Mouse (Mus musculus): Measurements from ENCODE around the gene Ccdc137. TPM values are rescaled to one million over a fixed set of nuclear protein-coding genes. Genes with fewer than 3 reads are reported as not detected.

The Ccdc137 gene
- polyA plus RNA-seq, 1 experiment from 2014 or later: 32.6 TPM

- no peak overlapping the region for H3K4me3 ChIP-seq (ENCODE audit: low read depth, low read length)
These were observed 41.0 kb downstream of the Ccdc137 start for GRCm38 (mm10) chr11:120498891-120499290.

GRCm38 (mm10) chr11:120499894-120500293, 42.0 kb downstream of the Ccdc137 start:
- DNase-seq (ENCODE audit: low spot score): no peak

More at GRCm38 (mm10) chr11:120498891-120499290, 41.0 kb downstream of the Ccdc137 start:
- 86% methylated on average over 5 of the region's 5 CpGs for WGBS
- no peak overlapping the region for H3K9ac ChIP-seq (ENCODE audit: low read length)
- no peaks in the 10 kb centered on the region for H3K27me3 ChIP-seq (ENCODE audit: control insufficient read depth, insufficient read depth, low read length)
- H3K4me2 ChIP-seq (ENCODE audit: low read depth, severe bottlenecking): no peak overlapping the region
- no peaks in the 10 kb centered on the region for H3K4me1 ChIP-seq (ENCODE audit: control insufficient read depth, insufficient read depth, low read length)
- H3K27ac ChIP-seq (replicated peaks; ENCODE audit: low read depth, low read length): no peak overlapping the region
- DNase-seq (ENCODE audit: low spot score) (no peak), ATAC-seq (ENCODE audit: insufficient number of reproducible peaks, low FRiP score, low TSS enrichment, low read depth) (no peak)
- no peaks in the 10 kb centered on the region for H3K9me3 ChIP-seq (ENCODE audit: control insufficient read depth, low read length)
- peaks cover 23% of the 10 kb centered on the region; the same call in 1 of the 2 replicates for H3K36me3 ChIP-seq (ENCODE audit: control insufficient read depth, insufficient read depth, low read length)

DNA sequence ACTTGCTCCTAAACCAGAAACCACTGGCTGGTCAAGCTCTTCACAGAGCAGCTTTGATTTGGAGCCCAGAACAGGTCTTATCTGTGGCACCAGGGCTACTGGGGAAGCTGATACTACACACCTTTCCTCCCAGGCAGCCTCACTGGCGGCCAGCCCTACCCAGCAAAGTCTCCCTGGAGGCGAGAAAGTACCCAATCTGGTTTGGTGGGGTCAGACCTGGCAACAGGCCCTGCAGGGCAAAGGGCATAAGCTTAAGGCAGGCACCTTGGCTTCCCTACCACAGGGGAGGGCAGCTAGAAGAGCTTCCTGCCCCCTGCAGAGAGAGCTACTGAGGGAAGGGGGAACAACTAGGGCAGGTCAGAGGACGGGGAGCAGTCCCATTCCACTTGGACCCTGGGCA, 42.4 kb downstream of the Ccdc137 start:
- Histone ChIP-seq H3K27ac (replicated peaks; ENCODE audit: low read depth, low read length) (no peak overlapping the region), H3K4me3 (ENCODE audit: low read depth, low read length) (no peak overlapping the region), H3K4me2 (ENCODE audit: low read depth, severe bottlenecking) (no peak overlapping the region), H3K9ac (ENCODE audit: low read length) (no peak overlapping the region), H3K36me3 (ENCODE audit: control insufficient read depth, insufficient read depth, low read length) (peaks cover 18% of the 10 kb centered on the region; the same call in 1 of the 2 replicates), H3K9me3 (ENCODE audit: control insufficient read depth, low read length) (no peaks in the 10 kb centered on the region), H3K27me3 (ENCODE audit: control insufficient read depth, insufficient read depth, low read length) (no peaks in the 10 kb centered on the region), H3K4me1 (ENCODE audit: control insufficient read depth, insufficient read depth, low read length) (no peaks in the 10 kb centered on the region)
- DNase-seq (ENCODE audit: low spot score) (no peak), ATAC-seq (ENCODE audit: insufficient number of reproducible peaks, low FRiP score, low TSS enrichment, low read depth) (no peak)
- WGBS: 24% methylated on average over 3 of the region's 3 CpGs

More at GRCm38 (mm10) chr11:120499894-120500293, 42.0 kb downstream of the Ccdc137 start:
- H3K4me2 ChIP-seq (ENCODE audit: low read depth, severe bottlenecking): no peak overlapping the region
- H3K9me3 ChIP-seq (ENCODE audit: control insufficient read depth, low read length): no peaks in the 10 kb centered on the region
- H3K4me3 ChIP-seq (ENCODE audit: low read depth, low read length): no peak overlapping the region
- no peak for ATAC-seq (ENCODE audit: insufficient number of reproducible peaks, low FRiP score, low TSS enrichment, low read depth)
- H3K36me3 ChIP-seq (ENCODE audit: control insufficient read depth, insufficient read depth, low read length): peaks cover 20% of the 10 kb centered on the region; the same call in 1 of the 2 replicates
- no peaks in the 10 kb centered on the region for H3K27me3 ChIP-seq (ENCODE audit: control insufficient read depth, insufficient read depth, low read length)
- 85% methylated on average over 6 of the region's 6 CpGs for WGBS
- no peaks in the 10 kb centered on the region for H3K4me1 ChIP-seq (ENCODE audit: control insufficient read depth, insufficient read depth, low read length)
- no peak overlapping the region for H3K9ac ChIP-seq (ENCODE audit: low read length)
- H3K27ac ChIP-seq (replicated peaks; ENCODE audit: low read depth, low read length): no peak overlapping the region

- no peak for DNase-seq (ENCODE audit: low spot score)
- H3K27me3 ChIP-seq (ENCODE audit: control insufficient read depth, insufficient read depth, low read length): no peaks in the 10 kb centered on the region
- H3K36me3 ChIP-seq (ENCODE audit: control insufficient read depth, insufficient read depth, low read length): peaks cover 12% of the 10 kb centered on the region; the same call in 1 of the 2 replicates
- H3K9ac ChIP-seq (ENCODE audit: low read length): no peak overlapping the region
- H3K4me2 ChIP-seq (ENCODE audit: low read depth, severe bottlenecking): 0 out of 2 replicates have a peak overlapping the region, but pooled peaks have one; percentile 1
- no peak for ATAC-seq (ENCODE audit: insufficient number of reproducible peaks, low FRiP score, low TSS enrichment, low read depth)
- H3K4me3 ChIP-seq (ENCODE audit: low read depth, low read length): no peak overlapping the region
- H3K9me3 ChIP-seq (ENCODE audit: control insufficient read depth, low read length): no peaks in the 10 kb centered on the region
- WGBS: 69% methylated on average over 6 of the region's 6 CpGs
- H3K27ac ChIP-seq (replicated peaks; ENCODE audit: low read depth, low read length): no peak overlapping the region
- no peaks in the 10 kb centered on the region for H3K4me1 ChIP-seq (ENCODE audit: control insufficient read depth, insufficient read depth, low read length)
These were observed 43.1 kb downstream of the Ccdc137 start for GRCm38 (mm10) chr11:120501018-120501417.

DNA sequence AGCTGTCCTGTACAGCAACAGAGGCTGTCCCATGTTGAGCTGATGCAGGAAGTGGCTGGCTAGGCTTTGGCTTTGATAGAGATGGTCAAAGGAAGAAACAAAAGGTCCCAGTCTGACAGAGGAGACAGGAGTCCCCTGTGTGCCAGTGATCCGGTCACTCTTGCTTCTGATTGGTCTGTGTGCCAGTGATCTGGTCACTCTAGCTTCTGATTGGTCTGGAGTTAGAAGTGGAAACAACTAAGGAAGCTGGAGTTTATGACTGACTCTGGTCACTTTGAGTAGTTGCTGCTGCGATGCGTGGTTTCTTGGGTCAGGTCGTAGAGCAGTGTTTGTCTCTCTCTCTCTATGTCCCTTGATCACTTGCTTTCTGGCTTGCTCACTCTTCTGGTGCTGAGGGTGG, 43.8 kb downstream of the Ccdc137 start:
- Histone ChIP-seq H3K4me1 (ENCODE audit: control insufficient read depth, insufficient read depth, low read length) (no peaks in the 10 kb centered on the region), H3K36me3 (ENCODE audit: control insufficient read depth, insufficient read depth, low read length) (peaks cover 8% of the 10 kb centered on the region; the same call in 1 of the 2 replicates), H3K9me3 (ENCODE audit: control insufficient read depth, low read length) (no peaks in the 10 kb centered on the region), H3K27me3 (ENCODE audit: control insufficient read depth, insufficient read depth, low read length) (no peaks in the 10 kb centered on the region), H3K9ac (ENCODE audit: low read length) (no peak overlapping the region), H3K27ac (replicated peaks; ENCODE audit: low read depth, low read length) (no peak overlapping the region), H3K4me2 (ENCODE audit: low read depth, severe bottlenecking) (no peak overlapping the region), H3K4me3 (ENCODE audit: low read depth, low read length) (no peak overlapping the region)
- WGBS: 90% methylated on average over 4 of the region's 4 CpGs
- no peak for DNase-seq (ENCODE audit: low spot score)
- ATAC-seq (ENCODE audit: insufficient number of reproducible peaks, low FRiP score, low TSS enrichment, low read depth): no peak

DNA sequence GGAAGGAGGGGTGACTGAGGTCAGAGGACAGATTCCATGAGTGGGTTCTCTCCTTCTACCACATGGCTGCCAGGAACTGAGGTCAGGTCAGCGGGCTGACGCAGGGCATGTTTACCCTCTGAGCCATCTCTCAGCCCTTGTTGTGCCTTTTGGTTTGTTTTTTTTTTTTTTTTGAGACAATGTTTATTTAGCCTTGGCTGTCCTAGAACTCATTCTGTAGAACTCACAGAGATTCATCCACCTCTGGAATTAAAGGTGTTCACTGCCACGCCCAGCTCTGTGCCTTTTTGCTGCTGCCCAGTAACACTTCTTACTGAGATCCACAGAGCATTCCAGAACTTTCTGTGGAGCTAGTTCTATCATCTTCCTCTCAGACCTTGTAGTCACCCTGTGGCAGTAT, 47.7 kb downstream of the Ccdc137 start:
- Histone ChIP-seq H3K27me3 (ENCODE audit: control insufficient read depth, insufficient read depth, low read length) (no peaks in the 10 kb centered on the region), H3K36me3 (ENCODE audit: control insufficient read depth, insufficient read depth, low read length) (no peaks in the 10 kb centered on the region), H3K4me1 (ENCODE audit: control insufficient read depth, insufficient read depth, low read length) (peaks cover 4% of the 10 kb centered on the region; the same call in 1 of the 2 replicates), H3K9me3 (ENCODE audit: control insufficient read depth, low read length) (no peaks in the 10 kb centered on the region), H3K9ac (ENCODE audit: low read length) (no peak overlapping the region), H3K4me2 (ENCODE audit: low read depth, severe bottlenecking) (no peak overlapping the region), H3K4me3 (ENCODE audit: low read depth, low read length) (no peak overlapping the region), H3K27ac (replicated peaks; ENCODE audit: low read depth, low read length) (no peak overlapping the region)
- WGBS: 90% methylated on average over 3 of the region's 3 CpGs
- DNase-seq (ENCODE audit: low spot score): no peak
- no peak for ATAC-seq (ENCODE audit: insufficient number of reproducible peaks, low FRiP score, low TSS enrichment, low read depth)

GRCm38 (mm10) chr11:120506899-120507298, 49.0 kb downstream of the Ccdc137 start:
- no peak for DNase-seq (ENCODE audit: low spot score)
- WGBS: 60% methylated on average over 4 of the region's 4 CpGs

DNA sequence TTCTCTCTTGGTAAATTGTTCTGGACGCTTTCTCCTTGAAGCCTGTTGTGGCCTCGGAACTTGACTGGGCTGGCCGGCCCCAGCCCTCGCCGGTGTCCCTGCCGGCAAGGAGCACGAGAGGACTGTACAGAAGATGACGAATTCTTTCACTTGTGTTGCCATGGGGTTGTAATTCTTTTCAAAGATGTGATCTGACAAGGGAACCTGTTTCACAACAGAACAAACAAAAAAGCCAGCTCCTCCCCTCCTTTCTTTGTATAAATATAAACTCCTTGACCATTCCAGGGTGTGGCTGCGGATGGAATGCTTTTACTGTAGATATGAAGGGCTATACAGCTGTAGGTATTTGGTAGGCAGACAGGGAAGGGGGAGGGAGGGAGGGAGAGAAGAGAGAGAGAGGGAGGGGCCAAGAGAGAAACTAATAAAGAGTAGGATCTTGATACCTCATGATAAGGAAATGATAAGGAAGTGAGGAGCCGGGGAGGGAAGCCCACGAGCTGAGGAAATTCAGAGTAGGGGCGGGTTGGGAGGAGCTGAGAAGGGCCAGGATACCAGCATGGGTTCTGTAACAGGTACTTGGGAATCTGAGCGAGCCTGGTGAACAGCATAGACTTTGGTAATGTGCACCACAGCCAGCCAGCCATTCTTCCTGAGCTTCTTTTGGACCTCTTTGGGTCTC, 49.8 kb downstream of the Ccdc137 start:
- H3K4me1 ChIP-seq (ENCODE audit: control insufficient read depth, insufficient read depth, low read length): peaks cover 5% of the 10 kb centered on the region; the same call in 1 of the 2 replicates
- no peaks in the 10 kb centered on the region for H3K36me3 ChIP-seq (ENCODE audit: control insufficient read depth, insufficient read depth, low read length)
- ATAC-seq (ENCODE audit: insufficient number of reproducible peaks, low FRiP score, low TSS enrichment, low read depth) (no peak), DNase-seq (ENCODE audit: low spot score) (no peak)
- H3K4me3 ChIP-seq (ENCODE audit: low read depth, low read length): no peak overlapping the region
- H3K9me3 ChIP-seq (ENCODE audit: control insufficient read depth, low read length): no peaks in the 10 kb centered on the region
- no peak overlapping the region for H3K9ac ChIP-seq (ENCODE audit: low read length)
- no peaks in the 10 kb centered on the region for H3K27me3 ChIP-seq (ENCODE audit: control insufficient read depth, insufficient read depth, low read length)
- 80% methylated on average over 13 of the region's 13 CpGs for WGBS
- no peak overlapping the region for H3K27ac ChIP-seq (replicated peaks; ENCODE audit: low read depth, low read length)
- H3K4me2 ChIP-seq (ENCODE audit: low read depth, severe bottlenecking): no peak overlapping the region

More at GRCm38 (mm10) chr11:120506899-120507298, 49.0 kb downstream of the Ccdc137 start:
- Histone ChIP-seq H3K4me2 (ENCODE audit: low read depth, severe bottlenecking) (no peak overlapping the region), H3K9ac (ENCODE audit: low read length) (no peak overlapping the region), H3K36me3 (ENCODE audit: control insufficient read depth, insufficient read depth, low read length) (no peaks in the 10 kb centered on the region), H3K27me3 (ENCODE audit: control insufficient read depth, insufficient read depth, low read length) (no peaks in the 10 kb centered on the region), H3K4me1 (ENCODE audit: control insufficient read depth, insufficient read depth, low read length) (peaks cover 5% of the 10 kb centered on the region; the same call in 1 of the 2 replicates), H3K9me3 (ENCODE audit: control insufficient read depth, low read length) (no peaks in the 10 kb centered on the region), H3K4me3 (ENCODE audit: low read depth, low read length) (no peak overlapping the region), H3K27ac (replicated peaks; ENCODE audit: low read depth, low read length) (no peak overlapping the region)
- no peak for ATAC-seq (ENCODE audit: insufficient number of reproducible peaks, low FRiP score, low TSS enrichment, low read depth)

Measured in limb, embryonic 11.5 days (tissue).